Mouse (Mus musculus) MEL (cell line): ENCODE results near the gene Cux1. TPM values are rescaled to one million over a fixed set of nuclear protein-coding genes. Genes with fewer than 3 reads are reported as not detected.

Experiments used
- DNase-seq: peaks from one replicate; pipeline ENCODE4 v3.0.0; 2011; ENCODE audit warnings: low read depth, low spot score
- H3K27ac ChIP-seq: 2 replicates; pipeline ENCODE4 v1.5.1; 2012; ENCODE audit warnings: low read depth, mild to moderate bottlenecking, control low read depth, low read length, moderate library complexity; ENCODE audit not compliant: control insufficient read depth
- H3K27me3 ChIP-seq, 2 experiments: fragments of 150-350 bp in 1 of 2; sonication (generic) in 1 of 2; 2 replicates each; pipeline ENCODE4 v1.6.1; 2012; ENCODE audit warnings: low read length in 2 of 2, mild to moderate bottlenecking in 2 of 2, improper control_type of control experiment in 1 of 2, moderate library complexity in 1 of 2; ENCODE audit not compliant: insufficient read depth in 2 of 2, control insufficient read depth in 1 of 2
- H3K36me3 ChIP-seq, 2 experiments: 2 replicates each; pipeline ENCODE4 v1.6.1; 2012 to 2014; ENCODE audit warnings: low read length in 2 of 2, improper control_type of control experiment in 1 of 2, inconsistent platforms in 1 of 2, mild to moderate bottlenecking in 1 of 2; ENCODE audit not compliant: insufficient read depth in 2 of 2, control insufficient read depth in 1 of 2
- H3K4me1 ChIP-seq, 2 experiments: fragments of 150-350 bp in 1 of 2; sonication (generic) in 1 of 2; 2 replicates each; pipeline ENCODE4 v1.6.1; 2012; ENCODE audit warnings: low read length in 2 of 2, improper control_type of control experiment in 1 of 2, mild to moderate bottlenecking in 1 of 2; ENCODE audit not compliant: insufficient read depth in 2 of 2, control insufficient read depth in 1 of 2
- H3K4me3 ChIP-seq, 2 experiments: fragments of 150-350 bp in 1 of 2; sonication (generic) in 1 of 2; 2 replicates each; pipeline ENCODE4 v1.5.1; 2012; ENCODE audit warnings: low read depth in 2 of 2, low read length in 2 of 2, mild to moderate bottlenecking in 2 of 2, moderate library complexity in 2 of 2, control low read depth in 1 of 2, improper control_type of control experiment in 1 of 2; ENCODE audit not compliant: control insufficient read depth in 1 of 2, insufficient read depth in 1 of 2
- H3K79me2 ChIP-seq: 2 replicates; pipeline ENCODE4 v1.6.1; 2012; ENCODE audit warnings: mild to moderate bottlenecking, low read length, moderate library complexity; ENCODE audit not compliant: control insufficient read depth, poor library complexity, insufficient read depth
- H3K9ac ChIP-seq: 2 replicates; pipeline ENCODE4 v1.6.1; 2012; ENCODE audit warnings: low read depth, mild to moderate bottlenecking, control low read depth, low read length, moderate library complexity; ENCODE audit not compliant: control insufficient read depth, poor library complexity, severe bottlenecking
- H3K9me3 ChIP-seq: fragments of 150-350 bp; sonication (generic); replicated peaks from 2 replicates; pipeline ENCODE4 v1.6.1; 2012; ENCODE audit warnings: mild to moderate bottlenecking, low read length, improper control_type of control experiment, moderate library complexity; ENCODE audit not compliant: insufficient read depth
- CTCF ChIP-seq, 3 experiments: IDR thresholded peaks in 2 of 3; conservative IDR thresholded peaks in 1 of 3; 2 replicates each; pipeline ENCODE4 v1.5.1; 2011 to 2012; ENCODE audit warnings: low read length in 3 of 3, low read depth in 2 of 3, mild to moderate bottlenecking in 2 of 3, improper control_type of control experiment in 1 of 3, inconsistent platforms in 1 of 3, mixed read lengths in 1 of 3, moderate library complexity in 1 of 3; ENCODE audit not compliant: control insufficient read depth in 1 of 3, insufficient read depth in 1 of 3, poor library complexity in 1 of 3, severe bottlenecking in 1 of 3
- E2F4 ChIP-seq: IDR thresholded peaks from 2 replicates; pipeline ENCODE4 v1.6.1; 2011; ENCODE audit warnings: low read depth, low read length, improper control_type of control experiment, borderline replicate concordance
- ELF1 ChIP-seq: IDR thresholded peaks from 2 replicates; pipeline ENCODE4 v1.6.1; 2014; ENCODE audit warnings: low read depth, mild to moderate bottlenecking, inconsistent platforms, low read length, improper control_type of control experiment, moderate library complexity
- MAX ChIP-seq: IDR thresholded peaks from 2 replicates; pipeline ENCODE4 v1.6.1; 2011; ENCODE audit warnings: low read length, improper control_type of control experiment
- RAD21 ChIP-seq: IDR thresholded peaks from 2 replicates; pipeline ENCODE4 v1.6.1; 2011; ENCODE audit warnings: mild to moderate bottlenecking, low read depth, low read length, improper control_type of control experiment
- SMC3 ChIP-seq: IDR thresholded peaks from 2 replicates; pipeline ENCODE4 v1.6.1; 2011; ENCODE audit warnings: low read depth, low read length, improper control_type of control experiment
- UBTF ChIP-seq: IDR thresholded peaks from 2 replicates; pipeline ENCODE4 v1.6.1; 2012; ENCODE audit warnings: low read depth, mild to moderate bottlenecking, inconsistent platforms, low read length, improper control_type of control experiment, moderate library complexity, borderline replicate concordance; ENCODE audit not compliant: insufficient read depth
- USF2 ChIP-seq, 2 experiments: IDR thresholded peaks; 2 replicates each; pipeline ENCODE4 v1.6.1; 2011 to 2012; ENCODE audit warnings: improper control_type of control experiment in 2 of 2, low read length in 2 of 2, borderline replicate concordance in 1 of 2, inconsistent platforms in 1 of 2, low read depth in 1 of 2, mild to moderate bottlenecking in 1 of 2; ENCODE audit not compliant: insufficient read depth in 1 of 2
- ZC3H11A ChIP-seq: IDR thresholded peaks from 2 replicates; pipeline ENCODE4 v1.6.1; 2012; ENCODE audit warnings: low read depth, mild to moderate bottlenecking, inconsistent platforms, low read length, improper control_type of control experiment
- ZNF384 ChIP-seq: IDR thresholded peaks from 2 replicates; pipeline ENCODE4 v1.6.1; 2012; ENCODE audit warnings: low read depth, mild to moderate bottlenecking, inconsistent platforms, low read length, improper control_type of control experiment
- polyA plus RNA-seq, 2 experiments: library from polyadenylated mRNA; stranded (reverse) in 1 of 2; unstranded in 1 of 2; fragments of >175 nt in 1 of 2; fragments of >200 nt in 1 of 2; gene quantifications; 2 replicates each; pipeline versions ENCODE4 v1.2.1 to v1.2.4; 2012; ENCODE audit warnings: low replicate concordance in 2 of 2, low read depth in 1 of 2; ENCODE audit not compliant: insufficient read length in 2 of 2, insufficient read depth in 1 of 2, missing spikeins in 1 of 2
- total RNA-seq: library from RNA; depleted of rRNA; stranded (reverse); fragments of 300-350 nt; gene quantifications from 2 replicates; pipeline ENCODE4 v1.2.3, GENCODE M21; 2012

The Cux1 gene
- total and polyA plus RNA-seq, 3 experiments = 71.1 to 104 TPM; not detected in 1

GRCm38 (mm10) chr5:136263342-136263741 lies 303.9 kb downstream of the Cux1 start:
- no peak overlapping the region for H3K9ac ChIP-seq

DNA sequence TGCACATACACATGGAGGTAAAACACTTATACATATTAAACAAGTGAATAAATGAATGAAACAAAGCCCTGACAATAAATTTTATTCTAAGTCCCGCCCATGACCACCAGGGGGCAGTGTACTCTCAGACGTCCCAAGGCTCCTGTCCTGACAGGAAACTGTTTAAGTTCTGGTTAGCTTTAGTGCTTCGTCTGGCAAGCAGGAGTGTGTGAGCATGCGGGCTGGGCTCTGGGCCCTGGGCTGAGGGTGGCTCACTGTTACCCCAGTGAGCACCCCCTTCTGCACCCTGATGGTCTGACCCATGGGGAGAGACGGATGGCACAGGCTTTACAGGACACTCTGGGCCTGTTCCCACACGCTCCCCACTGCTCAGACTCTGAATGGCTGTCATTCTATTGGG lies 308.4 kb downstream of the Cux1 start:
- H3K36me3 ChIP-seq = peaks cover 0 to 3% of the 10 kb centered on the region in 2 experiments; a peak in 1 of 4 replicates
- no peak overlapping the region for H3K4me3 ChIP-seq
- H3K79me2 ChIP-seq = no peaks in the 10 kb centered on the region
- peak; percentile 77 for TF ChIP-seq RAD21
- TF ChIP-seq ZC3H11A = peak; percentile 65
- peak; percentile 78 to 88 (median 80) for TF ChIP-seq CTCF (IDR thresholded peaks at IDR 0.05 in 2 of 3, conservative IDR thresholded peaks at IDR 0.05 in 1 of 3; ENCODE audit: control insufficient read depth in 1 of 3, insufficient read depth in 1 of 3, low read depth in 2 of 3, low read length in 3 of 3, poor library complexity in 1 of 3, severe bottlenecking in 1 of 3)
- no peak for TF ChIP-seq USF2 (IDR thresholded peaks at IDR 0.05; ENCODE audit: borderline replicate concordance in 1 of 2, insufficient read depth in 1 of 2, low read depth in 1 of 2, low read length in 2 of 2)
- peak; percentile 91 for TF ChIP-seq SMC3
- TF ChIP-seq, all 39 proteins: peak for 4
- peak; percentile 78 for DNase-seq
- Histone ChIP-seq H3K9ac (no peak overlapping the region), H3K27ac (no peak overlapping the region), H3K27me3 (no peaks in the 10 kb centered on the region), H3K4me1 (no peaks in the 10 kb centered on the region), H3K9me3 (no peaks in the 10 kb centered on the region)

More at GRCm38 (mm10) chr5:136263342-136263741, 303.9 kb downstream of the Cux1 start:
- Histone ChIP-seq H3K4me1 (no peaks in the 10 kb centered on the region), H3K36me3 (no peaks in the 10 kb centered on the region; a peak in 1 of 4 replicates), H3K79me2 (no peaks in the 10 kb centered on the region), H3K9me3 (no peaks in the 10 kb centered on the region), H3K27me3 (no peaks in the 10 kb centered on the region), H3K27ac (no peak overlapping the region), H3K4me3 (no peak overlapping the region)
- DNase-seq = no peak
- TF ChIP-seq UBTF (no peak), ZNF384 (no peak), MAX (no peak), ELF1 (no peak)

GRCm38 (mm10) chr5:136252899-136253298 lies 314.4 kb downstream of the Cux1 start:
- Histone ChIP-seq H3K4me1 (no peaks in the 10 kb centered on the region), H3K9ac (no peak overlapping the region), H3K27ac (no peak overlapping the region), H3K79me2 (no peaks in the 10 kb centered on the region), H3K27me3 (no peaks in the 10 kb centered on the region), H3K36me3 (peaks cover 0 to 3% of the 10 kb centered on the region in 2 experiments; a peak in 1 of 4 replicates), H3K9me3 (no peaks in the 10 kb centered on the region), H3K4me3 (no peak overlapping the region)
- peak; percentile 75 for DNase-seq
- TF ChIP-seq SMC3 = peak; percentile 77
- no peak for TF ChIP-seq E2F4
- TF ChIP-seq ZC3H11A = peak; percentile 55
- TF ChIP-seq CTCF (IDR thresholded peaks at IDR 0.05 in 2 of 3, conservative IDR thresholded peaks at IDR 0.05 in 1 of 3; ENCODE audit: control insufficient read depth in 1 of 3, insufficient read depth in 1 of 3, low read depth in 2 of 3, low read length in 3 of 3, poor library complexity in 1 of 3, severe bottlenecking in 1 of 3) = peak; percentile 75 to 93 (median 93)
- TF ChIP-seq RAD21 = peak; percentile 80
